Mouse (Mus musculus) forebrain, embryonic 16.5 days (tissue): ENCODE measurements at regions not wholly inside any gene's neighbourhood (a gene's known extent, or its start where the extent isn't known, plus 50 kb on each side); places are given as distances from the start of the nearest gene placed in this dataset.

Experiments used
- ATAC-seq: fragments of 200-750 bp; cut with Nextera tagmentation; 2 replicates; pipeline ENCODE4 v1.8.0; 2017; ENCODE audit warnings: mild to moderate bottlenecking, moderate library complexity
- H3K27ac ChIP-seq: fragments of 300-500 bp; sonication (generic); 2 replicates; pipeline ENCODE4 v1.5.1; 2014; ENCODE audit warnings: low read length, control low read depth
- H3K27me3 ChIP-seq: fragments of 300-500 bp; sonication (generic); replicated peaks from 2 replicates; pipeline ENCODE4 v1.6.1; 2014; ENCODE audit warnings: low read length; ENCODE audit not compliant: control insufficient read depth, insufficient read depth
- H3K36me3 ChIP-seq: fragments of 300-500 bp; sonication (generic); 2 replicates; pipeline ENCODE4 v1.6.1; 2014; ENCODE audit not compliant: control insufficient read depth, insufficient read depth
- H3K4me1 ChIP-seq: fragments of 300-500 bp; sonication (generic); replicated peaks from 2 replicates; pipeline ENCODE4 v1.6.1; 2014; ENCODE audit warnings: low read length; ENCODE audit not compliant: control insufficient read depth, insufficient read depth
- H3K4me2 ChIP-seq: fragments of 300-500 bp; sonication (generic); 2 replicates; pipeline ENCODE4 v1.6.1; 2014; ENCODE audit warnings: mild to moderate bottlenecking, low read length, control low read depth
- H3K4me3 ChIP-seq: fragments of 300-500 bp; sonication (generic); replicated peaks from 2 replicates; pipeline ENCODE4 v1.5.1; 2014; ENCODE audit warnings: mild to moderate bottlenecking, low read length, control low read depth
- H3K9ac ChIP-seq: fragments of 300-500 bp; sonication (generic); replicated peaks from 2 replicates; pipeline ENCODE4 v1.6.1; 2014; ENCODE audit warnings: low read depth, low read length, control low read depth
- H3K9me3 ChIP-seq: fragments of 300-500 bp; sonication (generic); 2 replicates; pipeline ENCODE4 v1.6.1; 2016; ENCODE audit warnings: low read length; ENCODE audit not compliant: control insufficient read depth
- WGBS: fragments of 180-500 bp; shearing (Covaris S2); extraction: QIAGEN DNeasy Blood & Tissue Kit; methylation state at CpG from one replicate; pipeline ENCODE4 v1.1.7; 2014; 5-methylcytosine and 5-hydroxymethylcytosine counted together

DNA sequence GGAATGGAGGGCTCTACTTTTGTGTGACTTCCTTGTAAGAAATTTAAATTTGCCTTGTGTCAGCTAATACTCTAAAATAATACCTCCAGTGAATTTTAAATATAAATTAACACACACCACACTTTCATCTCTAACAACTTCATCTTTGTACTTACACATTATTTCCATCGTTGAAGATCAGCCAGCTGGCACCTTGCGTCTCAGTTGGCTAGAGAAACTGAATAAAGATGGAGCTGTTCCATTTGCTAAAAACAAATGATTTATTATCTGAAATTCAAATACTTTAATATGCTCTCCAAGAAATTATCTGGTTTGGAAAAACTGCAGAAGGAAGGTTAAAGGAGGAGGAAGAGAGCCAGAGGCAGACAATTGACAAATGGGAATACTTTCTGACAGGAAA, 122.0 kb upstream of the Gm11096 start:
- Histone ChIP-seq H3K9ac (no peak overlapping the region), H3K4me1 (no peaks in the 10 kb centered on the region), H3K36me3 (no peaks in the 10 kb centered on the region), H3K27ac (no peak overlapping the region; the same call in 1 of the 2 replicates), H3K9me3 (no peaks in the 10 kb centered on the region), H3K4me2 (no peak overlapping the region), H3K4me3 (no peak overlapping the region), H3K27me3 (no peaks in the 10 kb centered on the region)
- 52% methylated on average over 2 of the region's 2 CpGs for WGBS
- ATAC-seq = no peak

DNA sequence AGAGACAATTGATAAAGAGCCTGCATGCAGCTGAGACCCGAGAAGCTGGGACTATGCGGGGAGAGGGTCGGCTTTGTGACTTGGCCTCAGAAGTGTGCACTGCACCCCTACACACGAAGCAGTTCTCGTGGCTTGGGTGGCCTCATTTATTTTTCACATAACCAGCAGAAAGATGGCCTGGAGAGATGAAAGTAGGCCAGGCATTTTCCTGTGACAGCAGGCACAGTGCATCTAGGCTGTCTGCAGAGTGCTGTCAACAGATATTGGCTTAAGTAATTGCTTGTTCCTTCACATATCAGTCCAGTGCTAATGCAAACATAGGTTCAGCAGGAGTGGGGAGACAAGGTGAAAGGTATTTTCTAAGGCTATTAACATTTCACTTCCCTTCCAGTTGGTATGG, 124.9 kb upstream of the Gm11096 start:
- Histone ChIP-seq H3K9me3 (no peaks in the 10 kb centered on the region), H3K36me3 (no peaks in the 10 kb centered on the region), H3K4me2 (no peak overlapping the region), H3K27ac (no peak overlapping the region), H3K27me3 (no peaks in the 10 kb centered on the region), H3K9ac (no peak overlapping the region), H3K4me3 (no peak overlapping the region), H3K4me1 (no peaks in the 10 kb centered on the region)
- WGBS = 66% methylated on average over 5 of the region's 5 CpGs
- no peak for ATAC-seq

DNA sequence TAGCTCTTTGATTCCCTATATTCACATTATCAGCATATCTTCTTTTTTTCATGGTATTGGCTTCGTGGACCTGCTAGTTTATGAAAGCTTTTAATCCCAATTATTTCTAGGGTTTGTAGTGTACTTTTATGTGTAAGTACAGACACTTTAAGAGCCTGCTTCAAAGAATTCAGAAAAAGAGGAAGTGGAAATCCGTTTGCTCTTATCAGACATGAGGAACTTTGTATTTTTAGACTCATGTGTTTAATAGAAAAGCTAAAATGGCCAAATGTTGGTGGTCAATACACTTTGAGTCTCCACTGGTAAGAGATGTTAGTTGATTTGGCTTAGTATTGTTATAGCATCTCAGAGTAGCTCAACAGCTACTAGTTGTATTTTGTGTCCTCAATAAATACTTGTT, 135.7 kb upstream of the Gm11096 start:
- ATAC-seq = no peak
- H3K27ac ChIP-seq = no peak overlapping the region
- H3K9ac ChIP-seq = no peak overlapping the region
- no peak overlapping the region for H3K4me3 ChIP-seq
- H3K36me3 ChIP-seq = no peaks in the 10 kb centered on the region
- H3K27me3 ChIP-seq = no peaks in the 10 kb centered on the region
- H3K4me1 ChIP-seq = no peaks in the 10 kb centered on the region
- H3K9me3 ChIP-seq = no peaks in the 10 kb centered on the region
- H3K4me2 ChIP-seq = no peak overlapping the region
- 60% methylated on average over 2 of the region's 2 CpGs for WGBS

DNA sequence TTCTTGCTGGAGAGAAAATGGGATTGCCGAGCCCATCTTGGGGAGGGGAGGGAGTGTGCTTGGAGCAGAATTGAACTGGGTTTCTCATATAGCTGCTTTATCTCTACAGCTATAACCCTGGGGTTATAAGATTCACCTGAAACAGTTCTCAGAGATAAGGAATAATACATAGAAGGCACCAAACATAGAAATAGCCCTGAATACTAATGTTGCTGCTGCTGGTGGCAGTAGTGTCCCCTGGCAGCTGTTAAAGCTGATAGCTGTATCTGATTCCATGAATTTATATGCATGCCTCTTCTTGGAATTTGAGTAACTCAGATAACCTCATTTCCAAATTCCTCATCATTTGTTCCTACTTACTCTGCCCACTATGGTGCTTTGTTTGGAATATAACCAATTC, 137.0 kb upstream of the Gm11096 start:
- ATAC-seq = no peak
- no peak overlapping the region for H3K27ac ChIP-seq
- H3K9ac ChIP-seq = no peak overlapping the region
- H3K36me3 ChIP-seq = no peaks in the 10 kb centered on the region
- no peaks in the 10 kb centered on the region for H3K9me3 ChIP-seq
- H3K4me3 ChIP-seq = no peak overlapping the region
- no peaks in the 10 kb centered on the region for H3K27me3 ChIP-seq
- no peak overlapping the region for H3K4me2 ChIP-seq
- H3K4me1 ChIP-seq = no peaks in the 10 kb centered on the region
- 88% methylated on average over 1 of the region's 1 CpGs for WGBS

DNA sequence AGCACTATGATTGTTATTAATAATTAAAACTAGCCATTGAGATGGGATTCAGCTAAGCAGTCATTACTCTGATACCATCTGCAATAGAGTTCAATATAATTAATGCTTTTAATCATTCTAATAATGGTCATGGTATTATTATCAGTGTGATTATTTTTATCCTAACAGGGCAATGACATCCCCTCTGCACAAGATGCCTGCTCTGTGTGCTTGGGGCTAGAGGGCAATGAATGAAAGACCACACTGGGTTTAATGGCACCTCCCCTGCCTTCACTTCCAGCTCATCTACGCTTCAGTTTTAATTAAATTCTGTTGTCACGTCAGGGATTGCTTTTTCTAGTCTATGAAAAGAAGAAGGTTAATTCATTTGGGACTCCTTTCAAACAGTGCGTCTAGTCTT, 139.1 kb upstream of the Gm11096 start:
- Histone ChIP-seq H3K4me3 (no peak overlapping the region), H3K27me3 (no peaks in the 10 kb centered on the region), H3K4me2 (no peak overlapping the region), H3K9me3 (no peaks in the 10 kb centered on the region), H3K36me3 (no peaks in the 10 kb centered on the region), H3K9ac (no peak overlapping the region), H3K27ac (no peak overlapping the region), H3K4me1 (no peaks in the 10 kb centered on the region)
- 21% methylated on average over 3 of the region's 3 CpGs for WGBS
- no peak for ATAC-seq

DNA sequence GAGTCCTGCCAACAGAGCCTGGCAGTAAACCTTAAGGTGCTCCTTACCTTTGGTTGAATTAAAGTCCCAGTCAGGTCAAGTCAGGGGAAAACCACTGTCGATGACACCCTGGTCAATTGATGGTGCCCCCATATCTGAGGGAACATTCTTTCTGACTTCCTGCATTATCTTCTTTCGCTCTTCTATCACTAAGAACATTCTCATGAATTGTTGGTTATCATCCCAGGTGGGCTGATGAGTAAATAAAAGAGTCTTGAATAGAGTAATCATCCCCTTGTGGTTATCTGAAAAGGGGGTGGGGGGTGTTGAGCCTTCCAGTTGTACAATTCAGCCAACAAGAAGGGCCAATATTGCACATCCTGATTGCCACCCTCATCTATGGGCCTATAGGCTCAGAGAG, 149.7 kb upstream of the Gm11096 start:
- Histone ChIP-seq H3K4me1 (no peaks in the 10 kb centered on the region), H3K9ac (no peak overlapping the region), H3K9me3 (no peaks in the 10 kb centered on the region), H3K4me3 (no peak overlapping the region), H3K27ac (no peak overlapping the region), H3K36me3 (no peaks in the 10 kb centered on the region), H3K27me3 (no peaks in the 10 kb centered on the region), H3K4me2 (no peak overlapping the region)
- ATAC-seq = no peak
- 86% methylated on average over 2 of the region's 2 CpGs for WGBS

DNA sequence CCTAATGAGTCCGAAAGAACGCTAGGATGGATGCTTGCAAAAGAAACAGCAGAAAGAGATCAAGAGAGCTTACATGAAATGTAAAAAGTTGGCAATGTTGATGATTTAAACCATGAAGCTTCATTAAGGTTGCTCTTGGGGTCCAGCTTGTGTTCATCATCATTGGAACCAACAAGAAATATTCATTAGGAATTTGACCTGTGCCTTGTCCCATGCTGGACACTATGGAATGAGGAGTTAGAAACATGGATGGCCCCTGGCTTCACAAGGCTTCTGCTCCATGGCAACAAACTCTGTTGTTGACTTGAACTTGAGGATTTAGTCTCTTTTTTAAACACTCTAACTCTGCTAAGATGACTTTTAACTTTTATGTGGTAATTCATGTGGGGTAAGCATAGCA, 159.0 kb upstream of the Gm11096 start:
- 68% methylated on average over 2 of the region's 2 CpGs for WGBS
- Histone ChIP-seq H3K9me3 (no peaks in the 10 kb centered on the region), H3K27ac (no peak overlapping the region), H3K9ac (no peak overlapping the region), H3K4me2 (no peak overlapping the region), H3K4me3 (no peak overlapping the region), H3K27me3 (no peaks in the 10 kb centered on the region), H3K4me1 (no peaks in the 10 kb centered on the region), H3K36me3 (no peaks in the 10 kb centered on the region)
- no peak for ATAC-seq

DNA sequence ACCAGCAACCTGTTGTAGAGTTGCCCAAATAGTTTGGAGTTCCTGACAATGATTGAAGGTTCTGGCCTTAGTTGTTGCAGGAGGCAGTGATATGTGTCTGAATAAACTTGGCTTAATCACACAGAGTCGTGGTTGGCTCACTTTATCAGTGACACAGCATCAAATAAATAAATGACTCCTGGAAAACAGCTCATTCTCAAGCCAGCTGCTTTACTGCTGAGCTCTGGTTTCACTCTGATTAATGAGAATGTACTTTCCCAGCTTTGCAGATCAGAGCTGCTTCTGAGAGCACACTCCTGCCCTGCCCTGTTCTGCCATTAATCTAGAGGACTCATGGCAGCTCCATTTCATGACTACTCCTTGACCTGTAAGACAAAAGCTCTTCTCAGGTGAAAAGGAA, 171.3 kb upstream of the Gm11096 start:
- WGBS = 52% methylated on average over 1 of the region's 1 CpGs
- ATAC-seq = no peak
- no peaks in the 10 kb centered on the region for H3K27me3 ChIP-seq

DNA sequence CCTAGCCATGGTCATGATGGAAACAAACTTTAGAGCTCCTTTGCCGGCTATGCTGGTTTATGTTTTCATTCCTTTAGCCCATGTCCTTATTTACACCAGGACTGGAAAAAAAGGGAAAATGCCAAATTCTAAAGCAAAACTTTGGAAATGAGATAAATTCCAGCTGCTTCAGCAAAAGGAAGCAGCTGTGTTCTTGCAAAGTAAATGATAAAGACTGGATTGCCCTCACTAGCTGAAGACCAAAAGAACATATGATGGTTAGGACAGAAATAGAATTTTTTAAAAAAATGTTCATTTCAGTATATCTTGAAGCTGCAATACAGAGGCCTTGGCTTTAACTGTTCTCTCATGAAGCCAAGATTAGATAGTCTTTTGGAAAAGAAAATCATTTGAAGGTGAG, 179.6 kb upstream of the Gm11096 start:
- H3K9ac ChIP-seq = no peak overlapping the region

More for the DNA sequence above, 171.3 kb upstream of the Gm11096 start:
- H3K9ac ChIP-seq = no peak overlapping the region
- H3K4me1 ChIP-seq = no peaks in the 10 kb centered on the region
- H3K4me2 ChIP-seq = no peak overlapping the region
- H3K9me3 ChIP-seq = no peaks in the 10 kb centered on the region
- H3K27ac ChIP-seq = no peak overlapping the region
- H3K36me3 ChIP-seq = no peaks in the 10 kb centered on the region
- H3K4me3 ChIP-seq = no peak overlapping the region

DNA sequence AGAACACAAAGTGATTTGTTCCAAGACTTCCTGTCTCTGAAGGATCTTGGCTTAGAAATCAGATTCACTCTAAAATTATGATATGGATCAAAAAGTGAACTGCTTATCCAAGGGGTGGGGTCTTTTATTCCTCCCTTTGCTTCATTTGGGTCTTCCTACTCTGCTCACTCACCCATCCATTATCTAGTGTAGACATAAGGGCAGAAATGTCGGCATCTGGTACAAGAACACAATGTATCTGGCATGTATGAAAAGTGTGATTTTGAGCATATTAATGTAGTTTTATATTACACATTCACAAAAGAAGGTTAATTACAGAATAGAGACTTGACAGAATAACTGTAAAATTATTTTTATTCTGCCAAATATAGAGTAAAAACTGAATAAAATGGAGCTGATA, 181.5 kb upstream of the Gm11096 start:
- no peak for ATAC-seq
- Histone ChIP-seq H3K4me3 (no peak overlapping the region), H3K9ac (no peak overlapping the region), H3K4me1 (no peaks in the 10 kb centered on the region), H3K9me3 (no peaks in the 10 kb centered on the region), H3K36me3 (no peaks in the 10 kb centered on the region), H3K27ac (no peak overlapping the region), H3K27me3 (no peaks in the 10 kb centered on the region), H3K4me2 (no peak overlapping the region)
- WGBS = 72% methylated on average over 1 of the region's 1 CpGs

More for the DNA sequence above, 179.6 kb upstream of the Gm11096 start:
- H3K27me3 ChIP-seq = no peaks in the 10 kb centered on the region
- no peak overlapping the region for H3K4me2 ChIP-seq
- no peaks in the 10 kb centered on the region for H3K9me3 ChIP-seq
- no peaks in the 10 kb centered on the region for H3K36me3 ChIP-seq
- H3K27ac ChIP-seq = no peak overlapping the region
- no peak overlapping the region for H3K4me3 ChIP-seq
- WGBS = 92% methylated on average over 1 of the region's 1 CpGs
- ATAC-seq = no peak
- H3K4me1 ChIP-seq = no peaks in the 10 kb centered on the region
